ENCODE assay signal across 13 mouse cellular contexts in genomic region chr10:60370098-60370497, GRCm38 (mm10). TPM values are rescaled to one million over a fixed set of nuclear protein-coding genes. Genes with fewer than 3 reads are reported as not detected.
DNase-seq lines count a peak whose midpoint lies in the region; ATAC-seq lines count a peak whose summit lies in the region.
"Had no signal": no experiment of that assay in that cellular context is flagged by ENCODE, and none has a peak within 500 bp of the region (broad histone marks: within the 10 kb centered on the region; RNA-seq: fewer than 3 reads in every experiment).

No protein-coding gene starts in this region.

- ATAC-seq in inflammation-experienced regulatory T-cells, adult 6 months: no peak
- no peak for ATAC-seq in megakaryocyte, adult 5-6 weeks (ENCODE audit: poor library complexity, severe bottlenecking)
- ATAC-seq: midbrain, embryonic 16.5 days had no signal

- peak; percentile 50 to 57 for DNase-seq in layer of hippocampus, adult 18-20 months (ENCODE audit: low spot score in 2 of 2)
- DNase-seq in layer of hippocampus, adult 9-11 months: no peak
- DNase-seq in 3T3-L1 (ENCODE audit: low read depth, low spot score) (peak; percentile 36), NIH3T3 (ENCODE audit: low read depth) (peak; percentile 62)
- peak; percentile 67 to 68 for DNase-seq in cerebellum, postnatal 14 days
- no peak for DNase-seq in embryo, embryonic 10 days (ENCODE audit: low spot score)
- DNase-seq: heart, adult 2 months; liver; lung, postnatal 14 days had no signal

RNA-seq across cellular contexts. Expression of gene Vsir, which starts 23.4 kb away (rescaled TPM):
- total RNA-seq in layer of hippocampus, adult 18-20 months (2021): 10 to 100 TPM; 23.9 to 26.0 TPM
- 100 to 1,000 TPM; 181 to 200 (median 196) TPM for polyA plus RNA-seq in inflammation-experienced regulatory T-cells, adult 6 months (2017; shearing (Covaris generic))
- total RNA-seq in megakaryocyte, adult 5-6 weeks (2015): 267 and 312 TPM in 2 replicates
- 783 and 809 TPM in 2 replicates for total RNA-seq in megakaryocyte, adult 5-6 weeks (2017)

RNA-seq across cellular contexts. Expression of gene Gm17455, which starts 29.4 kb away (rescaled TPM):
- total RNA-seq in layer of hippocampus, adult 18-20 months (2021): not detected
- 1 to 10 TPM in 2 of 3 experiments, under 1 TPM in 1; 0.79 to 3.3 (median 1.5) TPM for polyA plus RNA-seq in inflammation-experienced regulatory T-cells, adult 6 months (2017; shearing (Covaris generic))
- 0.91 and 1.0 TPM in 2 replicates for total RNA-seq in megakaryocyte, adult 5-6 weeks (2015)
- total RNA-seq in megakaryocyte, adult 5-6 weeks (2017): 0.20 TPM in 1 of 2 replicates, not detected in the other
- total RNA-seq: heart, adult 2 months had no signal
- polyA plus RNA-seq: stomach, embryonic 16.5 days had no signal

Comparison
In these comparisons a context has a peak if more than half of its experiments do, and no peak if none do; other contexts are left out.
1. DNase-seq: peak in layer of hippocampus, adult 18-20 months (2 of 2), 3T3-L1 (single experiment), NIH3T3 (single experiment) and cerebellum, postnatal 14 days (2 of 2); none in layer of hippocampus, adult 9-11 months (single experiment) and embryo, embryonic 10 days (single experiment).
2. RNA of gene Vsir, which starts 23.4 kb away (total RNA-seq): 267 to 809 TPM in megakaryocyte, adult 5-6 weeks; 23.9 to 26.0 TPM in layer of hippocampus, adult 18-20 months; every median in the first group is over 4 times any median in the second.